In genomic region chr12:34487021-34487420, GRCm38 (mm10) we compare ENCODE assay signal across 18 mouse cellular contexts.
"Had no signal": no experiment of that assay in that cellular context is flagged by ENCODE, and none has a peak within 500 bp of the region (broad histone marks: within the 10 kb centered on the region; RNA-seq: fewer than 3 reads in every experiment).

No protein-coding gene starts in this region.

- H3K27ac ChIP-seq: midbrain, embryonic 10.5 days; midbrain, embryonic 12.5 days; neural tube, embryonic 13.5 days; neural tube, embryonic 15.5 days had no signal

- H3K4me3 ChIP-seq: midbrain, embryonic 10.5 days; midbrain, embryonic 12.5 days; myocyte; neural tube, embryonic 13.5 days; neural tube, embryonic 15.5 days had no signal

- DNase-seq: lung, adult 18-20 months; lung, embryonic 14.5 days; lung, postnatal 10 days; lung, postnatal 4 days; midbrain, embryonic 14.5 days; retina, postnatal 1 day; right cerebral cortex, adult 18-20 months; right cerebral cortex, postnatal 25 days; right cerebral cortex, postnatal 4 days; spleen, adult 18-20 months; thymus, adult 18-20 months; thymus, postnatal 25 days; thymus, postnatal 4 days had no signal
